Mouse (Mus musculus) limb, embryonic 14.5 days (tissue): ENCODE results near the gene Trex2. TPM values are rescaled to one million over a fixed set of nuclear protein-coding genes. Genes with fewer than 3 reads are reported as not detected.

Experiments used
- ATAC-seq: fragments of 200-750 bp; cut with Nextera tagmentation; 2 replicates; pipeline ENCODE4 v1.8.0; 2017; ENCODE audit warnings: low read depth, moderate number of reproducible peaks, moderate TSS enrichment; ENCODE audit not compliant: low FRiP score
- DNase-seq: peaks from one replicate; pipeline ENCODE4 v3.0.0-alpha.2; 2015; ENCODE audit warnings: low spot score
- H3K27ac ChIP-seq: fragments of 300-500 bp; sonication (generic); replicated peaks from 2 replicates; pipeline ENCODE4 v1.5.1; 2014; ENCODE audit warnings: low read depth, mild to moderate bottlenecking, low read length, moderate library complexity, mixed read lengths
- H3K27me3 ChIP-seq: fragments of 300-500 bp; sonication (generic); 2 replicates; pipeline ENCODE4 v1.6.1; 2014; ENCODE audit warnings: low read length, mixed read lengths; ENCODE audit not compliant: control insufficient read depth, insufficient read depth
- H3K36me3 ChIP-seq: fragments of 300-500 bp; sonication (generic); 2 replicates; pipeline ENCODE4 v1.6.1; 2014; ENCODE audit warnings: mild to moderate bottlenecking, low read length, moderate library complexity, mixed read lengths; ENCODE audit not compliant: control insufficient read depth, insufficient read depth
- H3K4me1 ChIP-seq: fragments of 300-500 bp; sonication (generic); 2 replicates; pipeline ENCODE4 v1.6.1; 2014; ENCODE audit warnings: antibody characterized with exemption, low read length, mixed read lengths; ENCODE audit not compliant: control insufficient read depth, insufficient read depth
- H3K4me2 ChIP-seq: fragments of 300-500 bp; sonication (generic); replicated peaks from 2 replicates; pipeline ENCODE4 v1.6.1; 2014; ENCODE audit warnings: low read depth, mild to moderate bottlenecking, low read length, moderate library complexity; ENCODE audit not compliant: severe bottlenecking
- H3K4me3 ChIP-seq: fragments of 300-500 bp; sonication (generic); replicated peaks from 2 replicates; pipeline ENCODE4 v1.5.1; 2014; ENCODE audit warnings: low read length
- H3K9ac ChIP-seq: fragments of 300-500 bp; sonication (generic); 2 replicates; pipeline ENCODE4 v1.6.1; 2014; ENCODE audit warnings: mild to moderate bottlenecking, low read depth, low read length, moderate library complexity; ENCODE audit not compliant: severe bottlenecking
- H3K9me3 ChIP-seq: fragments of 300-500 bp; sonication (generic); 2 replicates; pipeline ENCODE4 v1.6.1; 2016; ENCODE audit warnings: low read length; ENCODE audit not compliant: control insufficient read depth
- POLR2A ChIP-seq: fragments of 200-500 bp; IDR thresholded peaks from 2 replicates; pipeline ENCODE4 v1.8.0; 2012; ENCODE audit warnings: inconsistent platforms, mild to moderate bottlenecking, moderate library complexity, borderline replicate concordance; ENCODE audit not compliant: insufficient read depth, insufficient read length; ENCODE audit errors: extremely low read depth
- WGBS: fragments of 180-500 bp; shearing (Covaris S2); extraction: QIAGEN DNeasy Blood & Tissue Kit; methylation state at CpG from one replicate; pipeline ENCODE4 v1.1.7; 2014; 5-methylcytosine and 5-hydroxymethylcytosine counted together
- polyA plus RNA-seq, 2 experiments: library from polyadenylated mRNA; depleted of rRNA in 1 of 2; stranded (reverse) in 1 of 2; unstranded in 1 of 2; fragments of >200 nt; fragmentation: Nextera tagmentation in 1 of 2; extraction: Ambion mirVana in 1 of 2; gene quantifications; 2 replicates each; pipeline versions ENCODE4 v1.2.1 to v1.2.3; 2012 to 2014

The Trex2 gene
- polyA plus RNA-seq, 2 experiments, result 0.83 to 0.99 TPM

DNA sequence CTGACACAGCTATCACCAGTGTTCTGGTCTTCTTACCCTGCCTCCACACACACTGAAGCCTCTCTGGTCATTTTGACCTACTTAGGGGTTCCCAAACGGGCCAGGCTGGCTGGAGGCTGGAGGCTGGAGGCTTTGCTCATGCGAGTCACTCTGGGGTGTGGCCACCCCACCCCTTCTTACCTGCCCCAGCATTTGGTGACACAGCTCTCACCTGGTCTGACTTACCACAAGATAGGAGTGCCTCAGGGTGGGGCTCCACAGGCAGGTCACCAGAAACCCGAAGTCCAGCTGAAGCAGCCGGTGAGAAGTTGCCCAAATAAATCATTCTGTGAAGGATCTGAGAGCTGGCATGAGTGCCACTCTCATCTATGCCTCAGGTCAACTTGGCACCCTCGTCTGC lies 2.3 kb downstream of the Trex2 start:
- H3K9me3 ChIP-seq, result no peaks in the 10 kb centered on the region
- H3K4me2 ChIP-seq, result no peak overlapping the region
- TF ChIP-seq POLR2A, result no peak
- H3K4me3 ChIP-seq, result no peak overlapping the region
- ATAC-seq (no peak), DNase-seq (no peak)
- H3K36me3 ChIP-seq, result 0 out of 2 replicates have a peak, but pooled peaks cover 5% of the 10 kb centered on the region
- no peak overlapping the region for H3K9ac ChIP-seq
- H3K27me3 ChIP-seq, result no peaks in the 10 kb centered on the region
- H3K27ac ChIP-seq, result no peak overlapping the region
- no peaks in the 10 kb centered on the region for H3K4me1 ChIP-seq
- 70% methylated on average over 5 of the region's 5 CpGs for WGBS

DNA sequence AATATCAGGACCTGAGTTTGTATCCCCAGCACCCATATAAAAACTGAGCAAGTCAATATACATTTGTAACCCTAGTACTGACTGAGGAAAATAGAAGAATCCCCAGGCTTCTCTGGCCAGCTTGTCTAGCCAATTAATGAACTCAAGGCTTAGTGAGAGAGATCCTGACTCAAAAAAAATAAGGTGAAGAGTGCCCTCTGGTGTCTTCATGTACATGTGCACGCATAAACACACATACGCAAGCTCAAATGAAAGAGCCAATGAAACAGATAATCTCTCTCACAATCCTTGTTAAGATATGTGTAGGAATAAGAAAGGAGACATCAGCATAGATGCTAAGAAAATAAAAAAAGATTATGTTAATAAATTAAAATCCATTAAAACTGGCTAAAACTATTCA lies 5.1 kb downstream of the Trex2 start:
- no peak overlapping the region for H3K27ac ChIP-seq
- ATAC-seq (no peak), DNase-seq (no peak)
- no peaks in the 10 kb centered on the region for H3K9me3 ChIP-seq
- H3K27me3 ChIP-seq, result no peaks in the 10 kb centered on the region
- H3K36me3 ChIP-seq, result no peaks in the 10 kb centered on the region
- no peak overlapping the region for H3K4me2 ChIP-seq
- H3K9ac ChIP-seq, result no peak overlapping the region
- TF ChIP-seq POLR2A, result no peak
- 84% methylated on average over 2 of the region's 2 CpGs for WGBS
- no peak overlapping the region for H3K4me3 ChIP-seq
- H3K4me1 ChIP-seq, result no peaks in the 10 kb centered on the region

DNA sequence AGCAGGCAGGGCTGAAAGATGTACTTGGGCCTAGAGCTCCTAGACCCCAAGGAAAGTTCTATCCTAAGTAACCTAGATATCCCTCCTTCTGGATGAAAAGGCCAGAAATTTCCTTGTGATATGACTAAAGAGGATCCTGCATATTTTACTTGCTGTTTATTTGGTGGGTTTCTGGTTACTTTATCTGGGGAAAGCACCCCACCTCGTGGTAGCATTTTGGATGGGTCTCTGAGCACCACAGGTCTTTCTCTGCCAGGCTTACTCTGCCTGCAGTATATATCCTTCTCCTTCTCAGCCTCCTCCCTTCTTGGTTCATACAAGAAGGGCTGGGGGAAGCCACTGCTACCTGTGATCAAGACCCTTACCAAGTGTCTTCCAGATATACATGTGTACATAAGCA lies 22.4 kb downstream of the Trex2 start:
- no peaks in the 10 kb centered on the region for H3K27me3 ChIP-seq
- H3K27ac ChIP-seq, result no peak overlapping the region
- H3K9me3 ChIP-seq, result no peaks in the 10 kb centered on the region
- WGBS, result 12% methylated on average over 1 of the region's 1 CpGs
- no peak overlapping the region for H3K4me3 ChIP-seq
- H3K4me1 ChIP-seq, result no peaks in the 10 kb centered on the region
- H3K9ac ChIP-seq, result no peak overlapping the region
- ATAC-seq, result no peak
- DNase-seq, result no peak
- H3K4me2 ChIP-seq, result no peak overlapping the region
- H3K36me3 ChIP-seq, result no peaks in the 10 kb centered on the region
- TF ChIP-seq POLR2A, result no peak

DNA sequence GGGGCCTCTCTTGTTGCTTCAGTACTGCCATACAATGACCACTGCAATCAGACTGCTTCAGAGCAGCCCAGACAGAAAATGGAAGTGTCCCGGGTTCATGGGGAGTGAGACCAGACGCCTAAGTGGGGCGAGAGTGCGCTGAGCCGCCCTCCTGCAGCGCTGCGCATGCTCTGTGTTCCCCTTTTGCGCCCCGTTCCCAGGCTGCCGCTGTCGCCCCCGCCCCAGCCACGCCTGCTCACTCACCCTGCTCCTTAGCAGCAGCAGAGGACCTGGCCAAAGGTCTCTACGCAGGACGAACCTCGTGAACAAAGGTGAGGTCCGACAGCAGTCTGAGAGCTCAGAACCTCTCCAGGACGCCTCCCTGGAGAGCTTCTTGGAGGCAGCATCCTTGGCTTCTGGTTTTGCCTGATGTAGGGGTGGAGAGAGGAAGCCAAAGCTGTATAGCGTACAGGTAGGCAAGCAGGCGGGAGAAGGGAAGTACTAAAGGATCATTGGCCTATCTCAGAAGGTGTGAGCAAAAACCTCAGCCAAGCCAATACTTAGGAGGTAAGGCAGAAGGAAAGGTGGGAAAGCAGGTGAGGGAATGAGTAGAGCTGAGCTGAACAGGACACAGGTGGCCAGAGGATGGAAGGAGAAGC lies 24.1 kb downstream of the Trex2 start, which contains the start of gene Zfp92:
Zfp92 (plus strand) TSS at position 217 of the 638 bp plus-strand sequence.
- DNase-seq (no peak), ATAC-seq (no peak)
- no peaks in the 10 kb centered on the region for H3K9me3 ChIP-seq
- no peaks in the 10 kb centered on the region for H3K36me3 ChIP-seq
- TF ChIP-seq POLR2A, result no peak
- 20% methylated on average over 17 of the region's 20 CpGs for WGBS
- no peaks in the 10 kb centered on the region for H3K4me1 ChIP-seq
- H3K27ac ChIP-seq, result no peak within 1 kb of the TSS
- peak within 1 kb of the TSS; percentile 41; the same call in 1 of the 2 replicates for H3K9ac ChIP-seq
- peak within 1 kb of the TSS; percentile 49 for H3K4me2 ChIP-seq
- no peaks in the 10 kb centered on the region for H3K27me3 ChIP-seq
- H3K4me3 ChIP-seq, result peak within 1 kb of the TSS; percentile 25

DNA sequence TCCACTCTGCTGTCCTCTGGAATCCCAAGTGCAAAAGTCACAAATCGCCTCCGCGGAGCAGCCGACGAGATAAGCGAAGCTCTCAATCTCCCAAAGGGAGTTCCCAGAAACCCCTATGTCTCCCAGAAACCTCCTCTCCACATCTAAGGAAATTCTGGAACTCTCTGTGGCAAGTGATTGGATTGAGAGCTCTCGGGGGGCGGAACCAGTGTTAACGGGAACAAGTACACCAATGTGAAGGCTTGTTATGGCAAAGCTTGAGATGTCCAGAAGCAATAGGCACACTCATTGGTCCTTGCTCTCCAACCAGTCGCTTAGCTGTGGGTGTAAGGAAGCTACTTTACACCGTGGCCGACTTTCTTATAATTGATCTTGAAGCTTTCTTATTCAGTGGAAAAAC lies 33.5 kb downstream of the Trex2 start:
- no peak overlapping the region for H3K9ac ChIP-seq
- WGBS, result 92% methylated on average over 12 of the region's 12 CpGs
- no peaks in the 10 kb centered on the region for H3K4me1 ChIP-seq
- no peaks in the 10 kb centered on the region for H3K9me3 ChIP-seq
- no peak overlapping the region for H3K27ac ChIP-seq
- H3K36me3 ChIP-seq, result no peaks in the 10 kb centered on the region
- no peak for TF ChIP-seq POLR2A
- ATAC-seq, result no peak
- H3K4me3 ChIP-seq, result no peak overlapping the region
- no peak for DNase-seq
- H3K4me2 ChIP-seq, result no peak overlapping the region
- no peaks in the 10 kb centered on the region for H3K27me3 ChIP-seq
